Mouse (Mus musculus) testis, adult 2 months (tissue): ENCODE data around the gene Magi2.
"Not testable (repeated sequence)": the region's sequence is repeated elsewhere in the genome, so short reads cannot be mapped to it uniquely, and the experiment has no call there.

Experiments
- CTCF ChIP-seq: fragments of 200-500 bp; IDR thresholded peaks from 2 replicates; pipeline ENCODE4 v1.5.1; 2012; ENCODE audit warnings: low read depth, mild to moderate bottlenecking, inconsistent platforms, low read length, moderate library complexity; ENCODE audit not compliant: control insufficient read depth, insufficient read depth, insufficient replicate concordance
- POLR2A ChIP-seq: fragments of 200-500 bp; IDR thresholded peaks from 2 replicates; pipeline ENCODE4 v1.6.1; 2012; ENCODE audit warnings: low read depth, mild to moderate bottlenecking, inconsistent platforms, low read length, moderate library complexity; ENCODE audit not compliant: control insufficient read depth

- not testable (repeated sequence) for TF ChIP-seq POLR2A, CTCF
These were observed 177.4 kb downstream of the Magi2 start for GRCm38 (mm10) chr5:19404268-19404667.
